Mouse (Mus musculus): ENCODE results near the gene Map3k13.

DNA sequence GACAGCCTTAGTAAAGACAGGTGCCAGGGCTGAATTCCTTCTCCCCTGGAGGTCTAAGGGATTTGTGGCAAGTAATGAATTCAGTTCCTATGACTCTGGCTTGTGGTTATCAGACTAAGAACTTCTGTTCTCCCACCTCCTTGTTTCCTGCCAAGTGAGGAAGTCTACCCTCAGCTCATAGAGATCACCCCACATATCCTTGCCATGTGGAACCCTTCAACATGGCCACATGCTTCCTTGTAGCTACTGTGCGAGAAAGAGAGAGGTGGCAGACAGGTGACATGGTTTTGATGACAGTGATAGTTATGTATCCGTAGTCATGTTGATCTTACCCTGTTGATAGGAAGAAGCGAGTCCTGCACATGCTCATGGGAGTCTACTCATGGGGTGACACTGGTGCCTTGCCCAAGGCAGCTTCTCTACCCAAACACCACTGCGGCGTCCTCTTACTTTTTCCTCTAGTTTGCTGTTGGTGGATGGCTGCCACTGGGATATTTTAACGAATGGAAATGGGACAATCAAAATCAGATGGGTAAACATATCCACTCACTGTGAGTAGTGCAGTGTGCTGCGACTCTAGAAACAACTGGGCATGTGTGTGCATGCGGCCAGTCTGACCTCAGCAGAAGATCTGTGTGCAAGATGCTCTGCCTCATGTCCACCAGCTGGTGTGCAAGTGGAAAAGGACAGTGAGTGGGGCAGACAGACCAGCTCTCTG, 40.9 kb downstream of the Map3k13 start:
- TF ChIP-seq CTCF (IDR thresholded peaks at IDR 0.05; ENCODE audit: extremely low read depth, insufficient read depth, insufficient read length, insufficient replicate concordance) (no peak), POLR2A (IDR thresholded peaks at IDR 0.05; ENCODE audit: low read depth, low read length) (no peak)

Data from spleen, adult 2 months (tissue).